In genomic region chr2:26338302-26339203, GRCm38 (mm10) we compare ENCODE assay signal across 12 mouse cellular contexts. TPM values are rescaled to one million over a fixed set of nuclear protein-coding genes. Genes with fewer than 3 reads are reported as not detected.
A peak's percentile ranks its signal among the peaks of the same experiment; 100 is the strongest.
DNase-seq lines count a peak whose midpoint lies in the region; ATAC-seq and TF ChIP-seq lines count a peak whose summit lies in the region.
"Had no signal": no experiment of that assay in that cellular context is flagged by ENCODE, and none has a peak within 500 bp of the region (broad histone marks: within the 10 kb centered on the region; RNA-seq: fewer than 3 reads in every experiment).

No protein-coding gene starts in this region.

- H3K4me3 ChIP-seq in heart, postnatal 0 days (ENCODE audit: low read depth, low read length) = 0 out of 2 replicates have a peak overlapping the region, but pooled peaks have one; percentile 53
- H3K4me3 ChIP-seq in heart, embryonic 11.5 days (ENCODE audit: low read depth, low read length) = no peak overlapping the region
- H3K4me3 ChIP-seq in neural tube, embryonic 13.5 days = no peak overlapping the region
- H3K4me3 ChIP-seq in neural tube, embryonic 15.5 days (replicated peaks) = no peak overlapping the region
- no peak overlapping the region for H3K4me3 ChIP-seq in myocyte
- no peak overlapping the region for H3K4me3 ChIP-seq in liver, postnatal 0 days (ENCODE audit: low read depth, low read length)
- H3K4me3 ChIP-seq: limb, embryonic 13.5 days had no signal

- H3K36me3 ChIP-seq in heart, postnatal 0 days (replicated peaks; ENCODE audit: control insufficient read depth, insufficient read depth, low read length) = peaks cover 17% of the 10 kb centered on the region; the same call in 1 of the 2 replicates
- peaks cover 5% of the 10 kb centered on the region; the same call in 1 of the 2 replicates for H3K36me3 ChIP-seq in heart, embryonic 11.5 days (ENCODE audit: control insufficient read depth, insufficient read depth, low read length)
- H3K36me3 ChIP-seq in neural tube, embryonic 13.5 days = peaks cover 53% of the 10 kb centered on the region
- H3K36me3 ChIP-seq in neural tube, embryonic 15.5 days = peaks cover 45% of the 10 kb centered on the region
- no peaks in the 10 kb centered on the region for H3K36me3 ChIP-seq in myocyte (ENCODE audit: control insufficient read depth, insufficient read depth)
- no peaks in the 10 kb centered on the region; the same call in 1 of the 2 replicates for H3K36me3 ChIP-seq in liver, postnatal 0 days (replicated peaks; ENCODE audit: insufficient read depth, low read length)

- H3K79me2 ChIP-seq in myocyte (ENCODE audit: control insufficient read depth, insufficient read depth) = no peaks in the 10 kb centered on the region

- no peak for ATAC-seq in heart, postnatal 0 days (ENCODE audit: insufficient read depth, low read depth)
- no peak for ATAC-seq in heart, embryonic 11.5 days (replicated peaks; ENCODE audit: insufficient number of reproducible peaks, low FRiP score, low TSS enrichment)
- ATAC-seq in neural tube, embryonic 13.5 days (ENCODE audit: low read depth) = peak; percentile 62; the same call in 1 of the 2 replicates
- no peak; the same call in 1 of the 2 replicates for ATAC-seq in neural tube, embryonic 15.5 days (ENCODE audit: low FRiP score)
- no peak for ATAC-seq in liver, postnatal 0 days

- 0 out of 2 replicates have a peak overlapping the region, but pooled peaks have one; percentile 79 for H3K9ac ChIP-seq in heart, postnatal 0 days (replicated peaks; ENCODE audit: low read depth, low read length)
- H3K9ac ChIP-seq in heart, embryonic 11.5 days (ENCODE audit: low read depth, low read length) = no peak overlapping the region
- H3K9ac ChIP-seq in neural tube, embryonic 13.5 days = no peak overlapping the region
- no peak overlapping the region for H3K9ac ChIP-seq in neural tube, embryonic 15.5 days (replicated peaks)
- H3K9ac ChIP-seq in liver, postnatal 0 days (replicated peaks) = no peak overlapping the region
- H3K9ac ChIP-seq: limb, embryonic 13.5 days; lung, embryonic 14.5 days had no signal

- 58% methylated on average over 8 of the region's 13 CpGs for WGBS in heart, postnatal 0 days
- WGBS in heart, embryonic 11.5 days (ENCODE audit: insufficient replicate concordance) = 90% methylated on average over 8 of the region's 13 CpGs
- WGBS in neural tube, embryonic 13.5 days = 62% methylated on average over 9 of the region's 13 CpGs
- WGBS in neural tube, embryonic 15.5 days = 57% methylated on average over 9 of the region's 13 CpGs
- 80% methylated on average over 8 of the region's 13 CpGs for WGBS in liver, postnatal 0 days (ENCODE audit: insufficient replicate concordance)

- no peaks in the 10 kb centered on the region for H3K9me3 ChIP-seq in heart, postnatal 0 days (replicated peaks; ENCODE audit: control insufficient read depth, low read length)
- H3K9me3 ChIP-seq in heart, embryonic 11.5 days (replicated peaks; ENCODE audit: control insufficient read depth, low read length) = no peaks in the 10 kb centered on the region
- H3K9me3 ChIP-seq in neural tube, embryonic 13.5 days = no peaks in the 10 kb centered on the region
- H3K9me3 ChIP-seq in neural tube, embryonic 15.5 days (replicated peaks) = no peaks in the 10 kb centered on the region
- no peaks in the 10 kb centered on the region for H3K9me3 ChIP-seq in liver, postnatal 0 days (ENCODE audit: low read length)
- H3K9me3 ChIP-seq: limb, embryonic 13.5 days had no signal

- no peak for TF ChIP-seq POLR2A in myocyte (IDR thresholded peaks at IDR 0.05; ENCODE audit: insufficient read length, low read depth)

- no peak for TF ChIP-seq EP300 in heart, postnatal 0 days (IDR thresholded peaks at IDR 0.05; ENCODE audit: low read depth)
- TF ChIP-seq EP300 in liver, postnatal 0 days (IDR thresholded peaks at IDR 0.05; ENCODE audit: low read depth) = no peak

- peak overlapping the region; percentile 96 for H3K27ac ChIP-seq in heart, postnatal 0 days (ENCODE audit: low read depth)
- H3K27ac ChIP-seq in heart, embryonic 11.5 days (ENCODE audit: low read depth, low read length) = no peak overlapping the region
- no peak overlapping the region for H3K27ac ChIP-seq in neural tube, embryonic 13.5 days (replicated peaks)
- no peak overlapping the region for H3K27ac ChIP-seq in neural tube, embryonic 15.5 days (replicated peaks)
- H3K27ac ChIP-seq in liver, postnatal 0 days (ENCODE audit: low read depth) = no peak overlapping the region
- H3K27ac ChIP-seq: limb, embryonic 13.5 days had no signal

- peak overlapping the region; percentile 83 for H3K4me2 ChIP-seq in heart, postnatal 0 days (ENCODE audit: low read depth, low read length)
- H3K4me2 ChIP-seq in heart, embryonic 11.5 days = no peak overlapping the region
- no peak overlapping the region for H3K4me2 ChIP-seq in neural tube, embryonic 13.5 days
- H3K4me2 ChIP-seq in neural tube, embryonic 15.5 days = no peak overlapping the region
- H3K4me2 ChIP-seq in myocyte (ENCODE audit: low read depth) = no peak overlapping the region
- no peak overlapping the region for H3K4me2 ChIP-seq in liver, postnatal 0 days (ENCODE audit: low read depth, low read length)
- H3K4me2 ChIP-seq: limb, embryonic 13.5 days; lung, embryonic 14.5 days had no signal

- no peak overlapping the region for H3ac ChIP-seq in myocyte (ENCODE audit: control insufficient read depth, insufficient read length)

- no peak for DNase-seq in heart, postnatal 0 days (ENCODE audit: low spot score)
- DNase-seq in cerebellum, adult 9-10 months = peak; percentile 83
- DNase-seq in yolk sac, embryonic 10.5 days (ENCODE audit: low spot score) = no peak
- no peak for DNase-seq in liver, postnatal 0 days
- DNase-seq: lung, embryonic 14.5 days had no signal

- H3K4me1 ChIP-seq in heart, postnatal 0 days (ENCODE audit: control insufficient read depth, insufficient read depth) = peaks cover 38% of the 10 kb centered on the region
- peaks cover 26% of the 10 kb centered on the region for H3K4me1 ChIP-seq in heart, embryonic 11.5 days (ENCODE audit: control insufficient read depth, insufficient read depth, low read length)
- H3K4me1 ChIP-seq in neural tube, embryonic 13.5 days (replicated peaks) = no peaks in the 10 kb centered on the region
- 0 out of 2 replicates have a peak, but pooled peaks cover 7% of the 10 kb centered on the region for H3K4me1 ChIP-seq in neural tube, embryonic 15.5 days
- H3K4me1 ChIP-seq in liver, postnatal 0 days (ENCODE audit: insufficient read depth) = peaks cover 7% of the 10 kb centered on the region
- H3K4me1 ChIP-seq: limb, embryonic 13.5 days had no signal

- TF ChIP-seq CTCF in heart, postnatal 0 days (IDR thresholded peaks at IDR 0.05; ENCODE audit: low read depth) = no peak
- no peak for TF ChIP-seq CTCF in liver, postnatal 0 days (IDR thresholded peaks at IDR 0.05; ENCODE audit: low read depth)

- H3K27me3 ChIP-seq in heart, postnatal 0 days (ENCODE audit: control insufficient read depth, insufficient read depth, low read length) = no peaks in the 10 kb centered on the region
- no peaks in the 10 kb centered on the region for H3K27me3 ChIP-seq in heart, embryonic 11.5 days (ENCODE audit: control insufficient read depth, insufficient read depth, low read length)
- no peaks in the 10 kb centered on the region for H3K27me3 ChIP-seq in neural tube, embryonic 13.5 days
- H3K27me3 ChIP-seq in neural tube, embryonic 15.5 days (replicated peaks) = no peaks in the 10 kb centered on the region
- no peaks in the 10 kb centered on the region for H3K27me3 ChIP-seq in myocyte (ENCODE audit: control insufficient read depth, insufficient read depth, insufficient read length)
- no peaks in the 10 kb centered on the region for H3K27me3 ChIP-seq in liver, postnatal 0 days (ENCODE audit: insufficient read depth, low read length)
- H3K27me3 ChIP-seq: CH12.LX; limb, embryonic 13.5 days had no signal

RNA-seq across cellular contexts. Expression of gene Dnlz, which starts 13.4 kb away (rescaled TPM):
- total RNA-seq in heart, postnatal 0 days (2014; rRNA removed; ENCODE audit: low replicate concordance) = 20.2 and 23.0 TPM in 2 replicates
- 17.0 and 18.6 TPM in 2 replicates for polyA plus RNA-seq in heart, postnatal 0 days (2015; fragmentation: Nextera tagmentation; extraction: Ambion mirVana)
- 26.3 and 28.0 TPM in 2 replicates for polyA plus RNA-seq in heart, embryonic 11.5 days (2014; fragmentation: Nextera tagmentation; extraction: Ambion mirVana)
- polyA plus RNA-seq in neural tube, embryonic 13.5 days (2015; fragmentation: Nextera tagmentation; extraction: Ambion mirVana) = 30.1 and 34.2 TPM in 2 replicates
- polyA plus RNA-seq in neural tube, embryonic 15.5 days (2015; fragmentation: Nextera tagmentation; extraction: Ambion mirVana) = 29.8 and 33.4 TPM in 2 replicates
- polyA plus RNA-seq in myocyte (2012; fragmentation: generic; extraction: Trizol) = 28.4 TPM
- polyA plus RNA-seq in liver, postnatal 0 days (2015; fragmentation: Nextera tagmentation; extraction: Ambion mirVana) = 7.5 and 7.9 TPM in 2 replicates

RNA-seq across cellular contexts. Expression of gene Card9, which starts 22.2 kb away (rescaled TPM):
- 1.5 TPM in 1 of 2 replicates, not detected in the other for total RNA-seq in heart, postnatal 0 days (2014; rRNA removed; ENCODE audit: low replicate concordance)
- polyA plus RNA-seq in heart, postnatal 0 days (2015; fragmentation: Nextera tagmentation; extraction: Ambion mirVana) = 0.18 and 0.31 TPM in 2 replicates
- 0.38 and 0.59 TPM in 2 replicates for polyA plus RNA-seq in heart, embryonic 11.5 days (2014; fragmentation: Nextera tagmentation; extraction: Ambion mirVana)
- polyA plus RNA-seq in neural tube, embryonic 13.5 days (2015; fragmentation: Nextera tagmentation; extraction: Ambion mirVana) = 1.3 and 2.0 TPM in 2 replicates
- 2.1 and 2.5 TPM in 2 replicates for polyA plus RNA-seq in neural tube, embryonic 15.5 days (2015; fragmentation: Nextera tagmentation; extraction: Ambion mirVana)
- polyA plus RNA-seq in myocyte (2012; fragmentation: generic; extraction: Trizol) = 0.84 TPM
- 2.1 and 2.2 TPM in 2 replicates for polyA plus RNA-seq in liver, postnatal 0 days (2015; fragmentation: Nextera tagmentation; extraction: Ambion mirVana)

RNA-seq across cellular contexts. Expression of gene Gpsm1, which starts 23.2 kb away (rescaled TPM):
- 577 and 610 TPM in 2 replicates for total RNA-seq in heart, postnatal 0 days (2014; rRNA removed; ENCODE audit: low replicate concordance)
- 146 and 148 TPM in 2 replicates for polyA plus RNA-seq in heart, postnatal 0 days (2015; fragmentation: Nextera tagmentation; extraction: Ambion mirVana)
- polyA plus RNA-seq in heart, embryonic 11.5 days (2014; fragmentation: Nextera tagmentation; extraction: Ambion mirVana) = 21.4 and 30.2 TPM in 2 replicates
- 109 and 114 TPM in 2 replicates for polyA plus RNA-seq in neural tube, embryonic 13.5 days (2015; fragmentation: Nextera tagmentation; extraction: Ambion mirVana)
- 130 and 158 TPM in 2 replicates for polyA plus RNA-seq in neural tube, embryonic 15.5 days (2015; fragmentation: Nextera tagmentation; extraction: Ambion mirVana)
- 11.7 TPM for polyA plus RNA-seq in myocyte (2012; fragmentation: generic; extraction: Trizol)
- 1.9 TPM in 2 replicates for polyA plus RNA-seq in liver, postnatal 0 days (2015; fragmentation: Nextera tagmentation; extraction: Ambion mirVana)

RNA-seq across cellular contexts. Expression of gene Snapc4, which starts 41.9 kb away (rescaled TPM):
- 9.6 and 24.1 TPM in 2 replicates for total RNA-seq in heart, postnatal 0 days (2014; rRNA removed; ENCODE audit: low replicate concordance)
- 7.8 and 8.1 TPM in 2 replicates for polyA plus RNA-seq in heart, postnatal 0 days (2015; fragmentation: Nextera tagmentation; extraction: Ambion mirVana)
- 16.8 and 18.2 TPM in 2 replicates for polyA plus RNA-seq in heart, embryonic 11.5 days (2014; fragmentation: Nextera tagmentation; extraction: Ambion mirVana)
- polyA plus RNA-seq in neural tube, embryonic 13.5 days (2015; fragmentation: Nextera tagmentation; extraction: Ambion mirVana) = 25.4 and 26.8 TPM in 2 replicates
- polyA plus RNA-seq in neural tube, embryonic 15.5 days (2015; fragmentation: Nextera tagmentation; extraction: Ambion mirVana) = 30.4 and 33.6 TPM in 2 replicates
- 11.0 TPM for polyA plus RNA-seq in myocyte (2012; fragmentation: generic; extraction: Trizol)
- 5.0 and 5.5 TPM in 2 replicates for polyA plus RNA-seq in liver, postnatal 0 days (2015; fragmentation: Nextera tagmentation; extraction: Ambion mirVana)

RNA-seq across cellular contexts. Expression of gene Ccdc187, which starts 44.2 kb away (rescaled TPM):
- 0.61 and 0.97 TPM in 2 replicates for total RNA-seq in heart, postnatal 0 days (2014; rRNA removed; ENCODE audit: low replicate concordance)
- 0.04 TPM in 2 replicates for polyA plus RNA-seq in heart, postnatal 0 days (2015; fragmentation: Nextera tagmentation; extraction: Ambion mirVana)
- 0.09 TPM in 1 of 2 replicates, not detected in the other for polyA plus RNA-seq in heart, embryonic 11.5 days (2014; fragmentation: Nextera tagmentation; extraction: Ambion mirVana)
- polyA plus RNA-seq in neural tube, embryonic 13.5 days (2015; fragmentation: Nextera tagmentation; extraction: Ambion mirVana) = 0.06 and 0.08 TPM in 2 replicates
- polyA plus RNA-seq in neural tube, embryonic 15.5 days (2015; fragmentation: Nextera tagmentation; extraction: Ambion mirVana) = 0.03 and 0.11 TPM in 2 replicates
- polyA plus RNA-seq in myocyte (2012; fragmentation: generic; extraction: Trizol) = 0.01 TPM
- 0.01 TPM in 1 of 2 replicates, not detected in the other for polyA plus RNA-seq in liver, postnatal 0 days (2015; fragmentation: Nextera tagmentation; extraction: Ambion mirVana)
- total RNA-seq: CH12.LX; common myeloid progenitor, adult 5-6 weeks had no signal
